Mouse (Mus musculus): ENCODE results near the gene Hectd1.

Hectd1 gene

GRCm38 (mm10) chr12:51843576-51844520 lies 14.5 kb upstream of the Hectd1 start:
- no peak for DNase-seq

GRCm38 (mm10) chr12:51842081-51842864 lies 12.9 kb upstream of the Hectd1 start:
- DNase-seq = no peak

GRCm38 (mm10) chr12:51839856-51840255 lies 10.5 kb upstream of the Hectd1 start:
- no peak for DNase-seq

GRCm38 (mm10) chr12:51835219-51835618 lies 5.9 kb upstream of the Hectd1 start:
- DNase-seq = no peak

- DNase-seq = no peak
Observed at GRCm38 (mm10) chr12:51831931-51832330, 2.6 kb upstream of the Hectd1 start.

- no peak for DNase-seq
Observed at GRCm38 (mm10) chr12:51831296-51831695, 2.0 kb upstream of the Hectd1 start.

- DNase-seq = no peak
Observed at GRCm38 (mm10) chr12:51830671-51831070, 1.3 kb upstream of the Hectd1 start.

- DNase-seq = no peak
Observed at GRCm38 (mm10) chr12:51830077-51830402, 704 bp upstream of the Hectd1 start.

GRCm38 (mm10) chr12:51828716-51829289 lies 533 bp downstream of the Hectd1 start:
- no peak for DNase-seq

- DNase-seq = no peak
Observed at GRCm38 (mm10) chr12:51827958-51828650, 1.2 kb downstream of the Hectd1 start.

- no peak for DNase-seq
Observed at GRCm38 (mm10) chr12:51825338-51825737, 4.0 kb downstream of the Hectd1 start.

GRCm38 (mm10) chr12:51823311-51823710 lies 6.0 kb downstream of the Hectd1 start:
- no peak for DNase-seq

GRCm38 (mm10) chr12:51822861-51823260 lies 6.5 kb downstream of the Hectd1 start:
- DNase-seq = no peak

GRCm38 (mm10) chr12:51822236-51822635 lies 7.1 kb downstream of the Hectd1 start:
- DNase-seq = no peak

- DNase-seq = no peak
Observed at GRCm38 (mm10) chr12:51821256-51821655, 8.1 kb downstream of the Hectd1 start.

GRCm38 (mm10) chr12:51819951-51820498 lies 9.3 kb downstream of the Hectd1 start:
- DNase-seq = no peak

- no peak for DNase-seq
Observed at GRCm38 (mm10) chr12:51817815-51818613, 11.3 kb downstream of the Hectd1 start.

GRCm38 (mm10) chr12:51811388-51812140 lies 17.8 kb downstream of the Hectd1 start:
- no peak for DNase-seq

- DNase-seq = no peak
Observed at GRCm38 (mm10) chr12:51810564-51810963, 18.8 kb downstream of the Hectd1 start.

GRCm38 (mm10) chr12:51784842-51785241 lies 44.5 kb downstream of the Hectd1 start:
- no peak for DNase-seq

GRCm38 (mm10) chr12:51768702-51769101 lies 60.6 kb downstream of the Hectd1 start:
- no peak for DNase-seq
